Mouse (Mus musculus) fibroblast of lung, adult 2 months (primary cell): Measurements from ENCODE around the gene Pdzk1ip1.

Experiments used
- DNase-seq: peaks from one replicate; pipeline ENCODE4 v3.0.0-alpha.2; 2011; ENCODE audit warnings: low read depth

Gene Pdzk1ip1

DNA sequence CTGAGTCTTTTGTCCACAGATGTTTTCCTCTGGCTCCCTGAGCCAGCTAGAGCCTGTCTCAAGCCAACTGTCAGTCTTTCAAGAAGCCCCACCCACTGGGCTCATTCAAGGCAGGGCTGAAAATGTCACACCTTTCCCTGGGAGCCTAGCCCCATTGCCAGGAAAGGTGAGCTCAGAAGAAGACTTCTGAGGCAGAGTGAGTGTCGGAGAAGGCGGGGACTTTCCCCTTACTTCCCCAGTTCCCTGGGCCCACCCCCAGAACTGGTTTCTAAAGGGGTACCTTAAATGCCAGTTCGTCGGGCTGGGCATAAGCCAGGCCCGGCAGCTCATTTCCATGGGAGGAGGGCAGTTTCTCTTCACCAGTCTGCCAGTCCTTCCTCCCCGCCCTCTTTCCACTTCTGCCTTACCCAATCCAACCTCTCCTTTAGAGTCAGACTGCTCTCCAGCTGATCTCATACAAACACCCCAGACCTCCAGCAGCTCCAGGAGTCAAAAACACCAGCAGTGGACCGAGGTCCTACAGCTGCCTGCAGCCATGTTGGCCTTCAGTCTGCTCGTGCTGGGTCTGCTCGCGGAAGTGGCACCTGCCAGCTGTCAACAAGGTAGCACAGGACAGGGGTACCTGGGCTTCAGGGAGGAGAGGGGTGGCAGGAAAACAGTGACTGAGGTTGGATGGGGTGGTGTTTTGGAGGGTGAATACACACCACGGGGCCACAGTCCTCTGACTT is at the start of gene Pdzk1ip1:
Pdzk1ip1 (plus strand) TSS at position 98 of the 728 bp plus-strand sequence.
- DNase-seq, result no peak

DNA sequence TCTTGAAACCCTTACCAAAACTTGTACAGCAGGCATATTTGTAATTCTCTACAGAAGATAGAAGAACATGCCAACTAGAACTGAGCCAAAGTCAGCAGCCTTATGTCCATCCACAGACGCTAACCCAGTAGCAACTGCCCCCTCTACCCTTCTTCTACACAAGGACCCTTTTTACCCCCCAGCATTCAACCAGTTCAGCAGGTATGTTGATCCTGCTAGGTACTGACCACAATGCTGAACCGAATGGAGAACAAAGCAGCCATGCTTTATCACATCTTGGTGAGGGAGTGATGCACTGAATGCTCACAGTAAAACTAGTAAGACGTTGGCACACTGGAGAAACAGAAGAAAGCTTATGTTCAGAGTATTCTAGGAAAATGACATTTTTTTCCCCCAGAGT is 42.9 kb upstream of the Pdzk1ip1 start:
- DNase-seq, result no peak

DNA sequence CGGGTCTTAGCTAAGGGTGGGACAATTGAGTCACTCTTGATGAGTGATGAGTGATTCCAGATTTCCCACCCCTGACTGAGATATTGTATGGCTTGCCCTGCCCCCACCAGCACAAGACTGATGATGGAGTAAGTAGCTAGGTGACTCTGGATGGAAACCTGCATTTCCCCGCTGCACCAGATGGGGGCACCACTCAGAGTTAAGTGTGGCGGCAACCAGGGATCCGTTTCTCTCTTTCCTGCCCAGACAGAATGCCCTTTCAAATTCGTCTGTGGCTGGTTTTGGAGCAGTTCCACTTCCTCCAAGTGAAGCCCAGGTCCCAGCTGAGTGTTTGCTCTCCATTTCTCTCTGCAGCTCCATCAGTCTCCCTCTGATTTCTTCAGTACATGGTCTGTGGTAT is 40.8 kb upstream of the Pdzk1ip1 start:
- DNase-seq, result no peak

DNA sequence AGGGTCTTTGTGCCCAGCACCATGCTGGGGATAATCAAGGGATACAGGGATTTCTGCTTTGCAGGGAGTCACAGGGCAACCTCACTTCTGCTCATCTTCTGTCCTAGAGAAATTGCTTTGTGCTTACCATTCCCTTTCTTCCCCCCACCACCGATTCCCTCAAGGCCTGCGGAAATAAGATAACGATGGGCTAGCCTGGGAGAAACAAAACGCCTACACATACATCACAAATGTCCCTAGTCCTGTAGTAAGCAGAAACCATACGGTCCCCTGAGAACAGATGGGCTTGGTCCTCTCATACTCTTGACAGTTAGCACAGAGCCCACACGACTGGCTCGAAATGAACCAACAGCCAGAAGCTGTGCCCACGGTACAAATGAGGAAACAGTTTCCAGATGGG is 40.3 kb upstream of the Pdzk1ip1 start:
- no peak for DNase-seq

DNA sequence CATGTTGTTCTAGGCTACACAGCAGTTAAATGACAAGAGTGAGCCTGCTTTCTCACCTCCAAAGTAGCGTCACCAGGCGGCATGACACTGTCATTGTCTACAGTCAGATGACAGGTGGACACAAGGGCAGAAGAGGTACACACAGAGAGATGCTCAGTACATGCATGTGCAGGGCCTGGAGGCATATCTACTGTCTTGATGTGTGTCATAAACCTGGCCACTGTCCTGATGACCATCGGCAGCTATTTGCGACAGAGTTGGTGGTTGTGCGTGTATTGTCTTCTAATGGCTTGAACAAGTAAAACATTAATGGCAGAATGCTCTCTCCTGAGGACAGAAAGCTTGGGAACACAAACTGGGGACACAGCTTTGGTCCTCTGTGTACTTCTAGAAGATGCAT is 37.3 kb upstream of the Pdzk1ip1 start:
- no peak for DNase-seq

DNA sequence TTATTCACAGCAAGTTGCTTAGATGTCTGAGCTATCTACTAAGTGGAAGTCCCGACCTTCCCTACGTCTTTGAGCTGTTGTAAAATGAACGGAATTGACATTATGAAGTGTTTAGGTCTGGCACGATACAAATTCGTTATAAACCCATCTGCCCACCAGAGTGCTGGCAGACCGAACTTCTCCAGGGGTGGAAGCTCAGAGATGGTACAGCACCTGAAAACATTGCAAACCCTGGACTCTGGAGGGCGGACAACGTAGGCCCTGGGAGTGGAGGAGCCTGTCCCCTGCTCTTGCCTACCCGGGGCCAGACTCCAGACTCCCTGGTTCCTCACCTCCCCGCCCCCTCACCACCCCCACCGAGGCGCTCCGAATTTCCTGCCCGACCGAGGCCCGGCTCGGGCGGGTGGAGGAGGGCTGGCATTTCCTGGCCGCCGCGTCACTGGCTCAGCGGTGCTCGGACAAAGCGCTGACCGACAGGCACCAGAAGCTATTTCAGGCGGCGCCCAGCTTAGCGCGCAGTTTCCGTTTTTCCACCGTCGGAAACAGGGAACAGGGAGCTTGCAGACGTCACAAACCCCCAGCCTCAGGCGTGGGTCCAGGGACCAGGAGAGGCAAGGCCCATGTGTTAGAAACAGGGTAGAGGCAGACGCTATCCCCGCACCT is 36.0 kb upstream of the Pdzk1ip1 start:
- no peak for DNase-seq

DNA sequence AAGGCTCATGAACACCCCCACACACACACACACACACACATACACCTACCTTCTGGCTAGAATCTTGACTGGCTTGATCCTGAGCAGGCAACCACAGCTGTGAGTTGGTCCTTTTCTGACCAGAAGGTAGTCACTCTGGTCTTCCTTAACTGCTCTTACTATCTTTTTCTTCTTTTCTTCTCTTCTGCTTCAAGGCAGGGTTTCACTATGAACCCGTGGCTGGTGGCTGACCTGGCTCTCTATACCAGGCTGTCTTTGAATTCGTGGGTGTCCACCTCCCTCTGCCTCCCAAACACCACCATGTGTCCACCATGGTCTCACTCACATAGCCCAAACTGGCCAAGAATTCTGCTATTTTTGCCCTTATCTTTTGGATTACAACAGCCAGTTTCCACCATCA is 33.5 kb upstream of the Pdzk1ip1 start:
- DNase-seq, result no peak

DNA sequence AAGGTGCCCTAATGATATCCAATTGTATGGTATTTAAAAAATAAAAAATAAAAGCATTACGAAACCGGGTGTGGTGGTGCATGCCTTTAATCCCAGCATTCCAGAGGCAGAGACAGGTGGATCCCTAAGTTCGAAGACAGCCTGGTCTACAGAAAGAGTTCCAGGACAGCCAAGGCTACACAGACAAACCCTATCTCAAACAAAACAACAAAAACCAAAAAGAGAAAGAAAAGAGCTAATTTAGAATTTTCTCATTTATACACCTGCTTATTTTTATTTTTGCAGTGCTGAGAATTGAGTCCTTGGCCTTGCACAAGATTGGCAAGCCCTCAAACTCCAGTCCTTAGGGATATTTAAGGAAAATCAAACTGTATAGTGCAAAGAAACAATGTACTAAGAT is 32.8 kb upstream of the Pdzk1ip1 start:
- DNase-seq, result no peak

DNA sequence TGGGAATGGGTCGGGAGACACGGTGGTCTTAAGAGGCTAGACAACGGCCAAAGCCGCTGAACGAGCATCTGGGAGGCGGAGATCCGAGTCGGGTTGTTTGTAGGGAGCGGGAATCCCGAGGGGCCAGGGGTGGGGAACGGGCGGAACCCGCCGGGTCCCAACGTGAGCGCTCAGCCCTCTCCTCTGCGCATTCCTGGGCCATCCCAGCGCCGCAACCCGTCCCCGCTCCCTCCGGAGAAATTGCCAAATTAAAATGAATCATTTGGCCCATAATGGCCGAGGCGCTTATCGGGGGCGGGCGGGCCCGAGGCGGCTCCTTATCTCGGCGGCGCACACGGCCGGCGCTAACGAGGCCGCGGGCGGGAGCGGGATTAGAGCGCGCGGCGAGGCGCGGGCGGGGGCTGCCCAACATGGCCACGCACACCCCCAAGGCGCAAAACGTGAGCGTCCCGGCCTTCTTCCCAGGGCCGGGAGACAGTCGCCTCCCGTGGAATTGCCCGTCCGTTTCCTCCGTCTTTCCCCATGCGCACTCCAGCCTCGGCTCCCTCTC is 32.1 kb upstream of the Pdzk1ip1 start, which contains the start of gene Tal1:
Tal1 (plus strand) TSS at position 56 of the 550 bp plus-strand sequence.
- no peak for DNase-seq

DNA sequence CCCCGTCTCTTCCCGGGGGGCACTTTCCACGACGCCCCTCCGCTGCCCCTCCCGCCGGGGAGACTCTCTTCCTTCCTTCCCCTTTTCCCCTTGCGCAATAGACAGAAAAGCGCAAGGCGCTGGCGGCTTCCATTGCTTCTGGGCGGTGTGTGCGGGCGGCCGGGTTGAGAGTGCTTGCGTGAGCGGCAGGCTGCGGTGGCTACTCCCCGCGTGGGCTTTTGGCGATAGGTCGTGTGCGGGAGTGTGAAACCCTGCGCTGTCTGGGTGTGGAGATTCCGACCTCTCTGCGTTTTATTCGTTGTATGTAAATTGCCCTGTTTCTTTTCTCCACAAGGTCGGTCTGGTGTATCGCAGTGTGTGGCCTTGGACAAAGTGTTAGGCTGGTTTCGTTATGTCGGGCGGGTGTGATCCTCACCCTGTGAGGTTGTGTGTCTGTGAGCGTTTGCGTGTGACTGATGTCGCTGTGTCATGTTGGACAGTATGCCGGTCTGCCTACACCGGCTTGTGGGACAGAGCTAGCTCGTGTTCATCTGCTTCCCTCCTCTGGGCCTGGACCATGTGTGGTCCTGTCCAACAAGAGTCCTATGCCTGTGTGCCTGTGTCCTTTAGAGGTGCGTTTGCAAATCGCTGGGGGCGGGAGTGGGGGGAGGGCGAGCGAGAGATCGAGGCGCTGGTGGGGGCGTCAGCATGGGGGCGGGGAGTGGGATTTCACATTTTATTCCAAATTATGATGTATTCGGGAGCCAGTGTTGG is 31.4 kb upstream of the Pdzk1ip1 start:
- no peak for DNase-seq

DNA sequence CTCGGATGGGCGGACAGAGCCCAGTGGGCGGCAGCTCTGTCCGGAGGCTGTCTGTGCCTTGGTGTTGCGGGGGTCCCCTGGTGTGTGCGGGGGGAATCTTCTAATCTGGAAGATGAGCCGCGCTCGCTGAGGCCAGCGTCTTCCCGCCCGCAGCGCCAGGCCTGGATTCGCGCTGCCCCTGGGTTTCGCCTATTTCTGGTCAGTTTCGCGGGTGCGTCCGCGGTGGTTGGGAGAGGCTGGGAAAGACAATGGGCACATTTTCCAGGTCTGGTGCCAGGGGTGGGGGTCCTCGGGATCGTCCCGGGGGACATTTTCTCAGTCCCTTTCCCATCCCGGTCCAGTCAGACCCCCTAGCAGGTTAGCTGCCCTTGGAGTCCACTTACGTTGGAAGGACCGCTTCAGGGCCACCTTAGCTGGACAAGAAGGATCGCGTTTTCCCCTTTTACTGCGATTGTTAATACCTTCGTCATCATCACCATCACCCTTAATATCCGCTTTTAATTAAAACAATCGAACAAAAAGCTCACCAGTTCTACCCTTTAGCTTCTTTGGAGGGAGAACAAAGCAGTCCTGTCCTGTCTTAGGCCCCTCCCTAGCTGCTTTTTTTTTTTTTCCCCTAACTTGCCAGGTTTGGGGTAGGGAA is 30.7 kb upstream of the Pdzk1ip1 start:
- no peak for DNase-seq

DNA sequence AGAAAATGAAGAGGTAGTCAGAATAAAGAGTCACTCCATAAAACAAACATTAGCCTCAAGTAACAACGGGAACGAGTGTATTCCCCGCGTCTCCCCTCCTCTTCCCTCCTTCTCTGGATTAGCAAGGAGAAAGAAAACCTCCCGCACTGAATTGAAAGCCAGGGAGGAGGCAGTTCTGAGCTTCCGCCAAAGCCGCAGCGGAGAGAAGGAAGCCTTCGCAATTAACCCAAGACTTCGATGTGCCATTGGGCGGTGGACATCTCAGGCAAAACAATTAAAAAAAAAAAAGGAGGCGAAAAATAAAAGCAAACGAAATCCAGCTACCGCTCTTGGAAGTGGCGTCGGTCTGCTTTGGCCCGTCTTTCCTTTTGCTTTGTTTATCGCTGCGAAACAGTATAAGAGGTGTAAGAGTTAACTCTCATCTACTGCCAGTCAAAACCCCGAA is 30.2 kb upstream of the Pdzk1ip1 start:
- no peak for DNase-seq

DNA sequence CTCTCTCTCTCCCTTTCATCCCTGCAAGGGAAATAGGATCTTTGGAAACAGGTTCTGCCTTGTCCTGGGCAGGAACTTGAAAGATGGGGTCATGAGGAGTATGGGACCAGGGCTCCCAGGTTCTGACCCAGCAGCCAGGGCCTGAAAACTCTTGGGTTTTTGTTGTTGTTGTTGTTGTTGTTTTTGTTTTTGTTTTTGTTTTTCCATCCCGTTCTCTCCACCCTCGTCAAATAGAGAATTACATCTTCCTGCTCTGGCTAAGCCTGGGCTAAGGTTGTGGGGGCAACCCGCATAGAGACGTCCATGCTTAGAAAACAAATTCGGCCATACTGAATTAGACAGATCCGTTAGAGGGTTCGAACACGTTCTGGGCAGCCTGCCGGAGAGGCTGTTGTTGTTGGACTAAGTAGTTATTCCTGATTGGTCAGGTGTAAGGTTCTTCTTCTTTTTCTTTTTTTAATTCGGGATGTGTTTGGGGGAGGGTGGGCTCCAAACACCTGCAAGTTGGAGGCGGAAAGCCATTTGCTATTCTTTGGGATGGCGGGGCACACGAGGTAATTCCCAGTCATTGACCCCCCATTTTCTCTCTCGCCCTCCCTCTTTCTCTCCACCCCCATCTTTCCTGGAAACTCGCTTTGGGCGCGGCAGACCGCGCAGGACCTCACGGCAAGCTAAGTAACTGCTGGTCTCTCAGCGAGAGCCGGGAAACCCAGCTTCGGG is 29.5 kb upstream of the Pdzk1ip1 start:
- DNase-seq, result no peak

DNA sequence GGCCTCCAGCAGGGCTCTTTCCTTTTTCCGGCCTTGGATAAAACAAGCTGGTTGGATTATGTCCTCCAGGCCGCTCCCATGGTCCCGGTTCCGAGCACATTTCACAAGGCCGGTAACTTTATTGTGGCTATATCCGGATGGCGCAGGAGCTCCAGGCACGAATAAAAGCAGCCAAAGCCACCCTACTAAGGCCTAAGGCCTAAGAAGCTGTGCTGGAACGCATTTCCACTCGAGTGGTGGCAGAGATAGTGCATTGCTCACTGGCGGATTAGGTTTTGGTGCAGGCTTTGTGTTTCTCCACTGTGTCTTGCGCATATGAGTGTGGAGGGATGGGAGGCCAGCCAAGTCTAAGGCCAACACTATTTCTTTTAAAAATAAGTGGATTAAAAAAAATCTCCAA is 28.6 kb upstream of the Pdzk1ip1 start:
- no peak for DNase-seq

DNA sequence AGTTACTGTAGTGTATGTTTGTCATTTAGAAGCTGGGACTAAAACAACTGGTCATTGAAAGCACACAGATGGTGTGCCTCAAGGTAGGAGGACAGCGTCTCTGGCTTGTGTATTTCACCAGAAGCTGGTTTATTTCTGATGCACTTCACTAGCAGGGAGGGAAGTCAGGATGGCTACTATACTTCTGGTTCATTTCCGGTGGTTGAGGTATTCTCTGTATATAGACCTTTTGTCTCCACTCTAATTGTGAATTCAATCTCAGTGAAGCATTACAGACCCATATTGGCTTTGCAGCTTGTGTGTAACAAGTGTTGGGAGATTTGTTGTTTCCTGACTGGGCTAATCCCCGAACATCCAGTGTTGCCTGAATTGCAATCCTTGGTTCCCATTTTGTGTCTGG is 27.8 kb upstream of the Pdzk1ip1 start:
- no peak for DNase-seq

DNA sequence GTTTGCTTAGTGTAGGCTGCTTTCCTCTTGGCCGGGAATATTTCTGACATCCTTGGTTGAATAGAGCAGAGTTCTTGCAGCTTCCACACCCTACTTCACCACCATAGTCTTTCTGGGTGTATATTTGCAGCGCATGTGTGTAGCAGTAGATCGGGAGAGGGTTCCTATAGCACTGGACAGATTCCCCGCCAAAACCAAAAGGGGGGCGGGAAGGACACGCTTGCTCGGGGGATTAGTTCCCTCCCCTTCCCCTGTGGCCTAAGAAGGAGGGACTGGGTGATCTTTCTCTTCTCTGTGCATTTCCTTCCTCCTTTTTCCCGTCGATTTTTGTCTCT is 26.0 kb upstream of the Pdzk1ip1 start:
- no peak for DNase-seq

DNA sequence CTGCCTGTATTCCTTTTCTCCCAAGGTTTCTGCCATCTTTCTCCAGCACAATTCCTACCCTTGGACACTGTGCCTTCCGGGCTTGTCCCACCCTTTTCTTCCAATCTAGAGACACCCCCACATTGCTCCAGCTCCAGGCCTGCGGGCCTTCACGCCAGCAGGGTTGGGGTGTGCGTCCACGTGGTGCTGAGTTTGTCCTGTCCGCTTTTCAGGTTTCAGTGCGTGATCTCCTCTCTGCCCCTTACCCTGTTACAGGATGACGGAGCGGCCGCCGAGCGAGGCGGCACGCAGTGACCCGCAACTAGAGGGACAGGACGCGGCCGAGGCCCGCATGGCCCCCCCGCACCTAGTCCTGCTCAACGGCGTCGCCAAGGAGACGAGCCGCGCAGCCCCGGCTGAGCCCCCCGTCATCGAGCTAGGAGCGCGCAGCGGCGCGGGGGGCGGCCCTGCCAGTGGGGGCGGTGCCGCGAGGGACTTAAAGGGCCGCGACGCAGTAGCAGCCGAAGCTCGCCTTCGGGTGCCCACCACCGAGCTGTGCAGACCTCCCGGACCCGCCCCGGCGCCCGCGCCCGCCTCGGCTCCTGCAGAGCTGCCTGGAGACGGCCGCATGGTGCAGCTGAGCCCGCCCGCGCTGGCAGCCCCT is 25.5 kb upstream of the Pdzk1ip1 start:
- DNase-seq, result no peak

DNA sequence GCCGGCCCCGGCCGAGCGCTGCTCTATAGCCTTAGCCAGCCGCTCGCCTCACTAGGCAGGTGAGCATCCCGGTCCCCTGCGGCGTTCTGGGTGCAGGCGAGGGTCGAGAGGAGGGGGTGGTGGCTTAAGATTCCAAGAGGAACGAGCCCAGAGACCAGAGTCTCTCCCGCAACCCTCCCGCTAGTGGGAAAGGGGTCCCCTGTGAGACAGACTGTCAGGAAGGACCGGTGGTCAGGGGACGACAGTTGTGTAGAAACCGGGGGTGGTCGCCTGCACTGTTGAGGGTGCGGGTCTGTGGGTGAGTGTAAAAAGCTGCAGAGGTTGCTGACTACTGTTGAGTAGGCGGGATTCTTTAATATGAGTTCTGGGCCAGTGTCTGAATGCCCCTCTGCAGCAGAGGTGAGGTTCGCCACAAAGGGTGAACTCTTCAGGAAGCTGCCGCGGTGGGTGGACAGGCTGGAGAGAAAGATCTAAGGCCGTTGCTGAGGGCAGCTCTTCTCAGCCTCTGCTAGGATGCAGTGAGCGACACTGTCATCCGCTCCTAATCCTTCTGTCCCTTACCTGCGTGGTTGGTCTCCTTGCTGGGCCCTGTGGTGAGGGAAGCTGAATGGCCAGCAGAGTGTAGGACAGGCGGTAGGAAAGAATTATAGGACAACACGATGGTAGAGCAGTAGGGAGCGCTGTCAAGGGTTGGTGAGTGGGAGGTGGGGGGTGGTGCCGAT is 24.8 kb upstream of the Pdzk1ip1 start:
- DNase-seq, result no peak

DNA sequence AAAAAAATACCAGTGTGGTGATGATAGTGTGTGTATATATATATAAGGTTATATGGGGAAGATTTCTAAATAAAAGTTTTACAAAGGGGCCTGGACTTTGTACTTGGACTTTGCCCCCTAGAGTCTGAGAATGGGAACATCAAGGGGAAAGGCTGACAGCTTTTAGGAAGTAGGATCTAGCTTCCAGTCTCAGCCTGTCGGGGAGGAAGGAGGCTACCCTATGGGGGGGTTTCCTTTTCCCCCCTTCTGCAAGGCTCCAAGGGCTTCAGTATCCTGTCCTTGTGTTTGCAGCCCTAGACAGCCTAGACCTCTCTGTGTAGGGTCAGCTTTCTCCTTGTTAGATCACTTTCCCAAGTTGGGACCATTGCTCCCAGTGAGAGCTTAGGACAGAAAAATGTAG is 16.8 kb upstream of the Pdzk1ip1 start:
- no peak for DNase-seq

DNA sequence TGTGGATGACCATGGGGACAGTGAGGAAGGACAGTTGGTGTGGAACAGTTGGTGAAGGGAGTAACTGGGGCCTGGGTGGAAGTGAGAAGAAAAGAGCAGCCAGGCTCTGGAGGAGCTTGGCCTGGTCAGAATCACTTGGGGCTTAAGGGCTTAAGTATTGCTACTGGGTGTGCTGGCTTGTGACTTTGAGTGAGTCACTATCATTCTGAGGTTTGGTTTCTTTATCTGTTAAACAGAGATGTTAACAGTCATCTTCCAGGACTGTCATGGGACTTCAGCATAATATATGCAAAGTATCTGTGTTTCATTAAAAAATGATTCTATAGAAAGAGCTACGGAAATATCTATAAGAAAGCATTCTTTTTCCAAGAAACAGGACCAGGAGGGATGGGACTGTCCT is 13.7 kb upstream of the Pdzk1ip1 start:
- DNase-seq, result no peak
